Mouse (Mus musculus): ENCODE results near the gene Ubb.

The Ubb gene

DNA sequence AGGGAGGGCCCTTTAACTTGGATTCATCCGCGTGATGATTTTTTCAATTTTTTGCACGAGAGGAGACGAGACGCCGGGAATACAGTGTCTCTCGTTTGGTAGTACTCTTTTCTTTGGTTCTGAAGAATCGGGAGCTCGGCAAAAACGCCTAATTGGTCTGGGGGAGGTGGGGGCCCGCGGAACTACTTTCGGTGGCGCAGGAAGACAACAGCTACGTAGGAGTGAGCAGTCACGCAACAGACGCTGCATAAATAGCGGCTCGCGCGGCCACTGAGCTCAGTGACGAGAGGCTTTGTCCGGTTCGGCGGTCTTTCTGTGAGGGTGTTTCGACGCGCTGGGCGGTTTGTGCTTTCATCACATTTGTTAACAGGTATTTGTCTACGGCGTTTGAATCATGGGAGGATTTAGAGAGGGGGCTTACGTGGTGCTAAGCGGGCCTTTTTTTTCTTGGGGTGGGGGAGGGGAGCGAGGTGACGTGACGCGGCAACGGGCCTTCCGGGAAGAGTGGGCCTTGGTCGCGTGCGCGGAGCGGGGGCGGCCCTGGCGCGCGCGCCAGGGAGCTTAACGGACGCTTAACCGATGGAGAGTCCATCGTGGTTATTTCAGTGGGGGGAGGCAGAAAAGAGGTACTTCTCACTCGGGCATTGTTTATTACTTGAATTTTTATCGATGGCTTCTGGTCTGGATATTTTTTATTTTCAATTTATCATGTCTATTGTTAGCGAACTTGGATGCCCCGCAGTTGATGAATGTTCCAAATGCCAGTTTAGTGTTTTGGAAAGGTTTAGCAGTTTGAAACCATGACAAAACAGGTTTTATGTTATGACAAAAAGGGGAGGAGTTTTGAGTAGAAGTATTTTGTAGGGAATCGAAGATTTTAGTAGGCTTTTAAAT lies 502 bp downstream of the Ubb start:
- DNase-seq (ENCODE audit: low spot score): peak; percentile 79

DNA sequence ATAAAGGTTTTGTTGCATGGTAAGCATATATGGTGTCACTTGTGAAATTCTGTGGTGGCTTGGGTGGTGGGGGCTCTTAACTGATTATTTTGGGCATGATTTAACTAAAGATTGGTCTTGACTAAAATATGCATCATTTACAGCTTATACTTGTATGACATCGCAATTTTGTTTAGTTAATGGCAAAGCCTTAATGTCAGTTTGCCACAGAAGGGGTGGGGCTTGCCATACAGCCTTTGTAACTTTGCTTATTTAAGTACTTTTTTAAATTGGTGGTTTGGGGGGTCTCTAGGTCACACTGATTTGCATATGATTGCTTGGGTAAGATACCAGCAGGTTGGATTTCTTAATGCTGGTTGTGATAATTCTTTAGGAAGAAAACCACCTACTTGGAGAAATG lies 2.2 kb downstream of the Ubb start:
- DNase-seq (ENCODE audit: low spot score): no peak

DNA sequence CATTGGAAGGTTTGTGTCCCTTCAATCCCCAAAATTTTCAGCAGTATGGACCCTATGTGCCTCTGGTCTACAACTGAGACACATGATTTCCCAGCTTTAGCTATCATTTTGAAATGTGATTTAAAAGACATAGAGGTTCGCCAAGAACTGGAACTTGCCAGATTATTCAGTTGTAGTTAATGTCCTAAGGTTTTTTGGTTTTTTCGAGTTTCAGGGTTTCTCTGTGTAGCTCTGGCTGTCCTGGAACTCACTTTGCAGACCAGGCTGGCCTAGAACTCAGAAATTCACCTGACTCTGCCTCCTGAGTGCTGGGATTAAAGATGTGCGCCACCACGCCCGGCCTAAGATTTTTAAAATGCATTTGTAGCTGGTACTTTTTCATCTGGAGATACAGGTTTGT lies 2.7 kb downstream of the Ubb start:
- DNase-seq (ENCODE audit: low spot score): no peak

DNA sequence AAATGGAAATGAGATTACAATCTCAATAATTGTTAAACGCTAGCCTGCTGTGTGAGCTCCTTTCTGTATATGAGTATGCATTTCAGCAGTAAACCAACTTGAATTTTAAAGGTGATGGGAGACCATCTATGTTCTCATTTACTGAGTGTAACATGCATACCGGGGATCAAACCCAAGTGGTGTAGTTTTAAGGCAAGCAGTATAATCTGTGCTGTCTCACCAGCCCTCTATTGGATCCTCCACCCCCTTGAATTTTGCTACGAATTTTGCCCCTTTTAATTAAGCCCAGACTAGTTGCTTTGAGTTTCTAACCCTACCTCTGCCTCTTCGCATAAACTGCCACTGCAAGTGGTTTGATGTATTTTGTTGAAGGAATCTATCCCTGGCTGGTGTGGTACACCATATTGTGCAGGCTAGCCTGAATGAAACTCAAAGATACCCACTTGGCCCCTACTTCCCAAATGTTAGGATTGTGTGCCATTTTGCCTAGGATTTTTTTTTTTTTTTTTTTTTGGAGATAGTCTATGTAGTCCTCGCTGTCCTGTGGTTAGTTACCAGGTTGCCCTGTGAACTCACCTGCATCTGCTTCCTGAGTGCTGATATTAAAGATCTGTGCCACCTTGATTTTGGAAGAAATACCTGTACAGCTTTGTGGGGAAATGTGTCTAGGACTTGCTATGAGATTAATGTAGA lies 3.3 kb downstream of the Ubb start:
- DNase-seq (ENCODE audit: low spot score): no peak

DNA sequence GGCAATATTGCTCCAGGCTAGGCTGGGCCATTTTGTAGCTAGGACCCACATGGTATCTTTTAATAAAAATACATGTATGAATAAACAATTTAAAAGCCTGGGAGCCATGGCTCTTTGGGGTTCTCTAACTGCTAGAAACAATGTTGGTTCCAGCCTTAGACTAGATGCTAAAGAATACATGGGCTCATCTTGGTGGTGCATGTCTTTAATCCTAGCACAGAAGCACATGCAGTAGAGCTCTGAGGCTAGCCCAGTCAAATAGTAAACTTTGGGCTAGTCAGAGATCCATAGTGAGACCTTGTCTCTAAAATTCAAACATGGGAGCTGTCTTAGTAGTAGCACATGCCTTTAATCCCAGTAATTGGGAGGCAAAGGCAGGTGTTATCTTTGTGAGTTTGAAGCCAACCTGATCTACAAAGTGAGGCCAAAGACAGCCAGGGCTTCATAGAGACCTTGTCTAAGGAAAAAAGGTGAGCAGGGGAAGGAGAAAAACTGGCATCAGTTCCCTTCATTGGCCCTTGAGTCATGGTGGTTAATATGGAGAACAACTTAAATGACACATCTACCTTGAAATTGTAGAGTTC lies 4.1 kb downstream of the Ubb start:
- DNase-seq (ENCODE audit: low spot score): no peak

DNA sequence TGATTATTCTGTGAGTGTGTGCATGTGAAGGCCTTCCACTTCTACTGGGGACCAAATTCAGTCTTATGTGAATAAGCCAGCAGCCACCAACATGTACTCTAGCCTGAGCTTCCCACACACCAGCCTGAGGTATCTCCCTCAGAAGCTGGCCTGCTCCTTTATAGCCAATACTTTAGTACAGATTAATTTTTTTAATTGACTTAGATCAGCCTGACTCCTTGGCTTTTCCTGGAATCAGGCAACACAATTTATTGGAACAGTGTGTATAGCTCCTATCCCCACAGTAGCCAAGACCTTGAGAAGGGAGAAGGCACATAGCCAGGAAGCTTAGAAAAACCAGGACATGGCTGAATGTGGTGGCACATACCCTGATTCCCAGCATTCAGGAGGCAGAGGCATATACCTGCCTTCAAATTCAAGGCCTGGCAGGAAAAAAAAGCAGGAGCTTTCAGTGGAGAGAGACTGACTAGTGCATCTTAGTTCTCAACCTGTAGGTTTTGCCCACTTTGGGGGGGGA lies 5.0 kb downstream of the Ubb start:
- DNase-seq (ENCODE audit: low spot score): no peak

DNA sequence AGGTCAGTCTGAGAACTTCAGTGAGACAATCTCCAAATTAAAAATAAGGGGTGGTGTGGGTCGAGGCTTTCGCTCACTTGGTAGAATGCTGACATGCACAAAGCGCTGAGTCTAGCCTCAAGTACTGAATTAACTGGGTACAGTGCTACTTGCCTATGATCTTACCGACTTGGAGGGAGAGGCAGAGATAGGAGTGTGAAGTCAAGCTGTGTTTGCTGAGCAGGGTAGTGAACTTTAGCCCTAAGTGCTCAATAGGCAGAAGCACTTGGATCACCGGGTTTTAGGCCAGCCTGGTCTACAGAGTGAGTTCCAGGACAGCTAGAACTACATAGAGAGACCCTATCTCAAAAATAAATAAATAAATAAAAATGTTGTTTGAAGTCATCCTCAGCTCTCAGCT lies 6.2 kb downstream of the Ubb start:
- DNase-seq (ENCODE audit: low spot score): no peak

DNA sequence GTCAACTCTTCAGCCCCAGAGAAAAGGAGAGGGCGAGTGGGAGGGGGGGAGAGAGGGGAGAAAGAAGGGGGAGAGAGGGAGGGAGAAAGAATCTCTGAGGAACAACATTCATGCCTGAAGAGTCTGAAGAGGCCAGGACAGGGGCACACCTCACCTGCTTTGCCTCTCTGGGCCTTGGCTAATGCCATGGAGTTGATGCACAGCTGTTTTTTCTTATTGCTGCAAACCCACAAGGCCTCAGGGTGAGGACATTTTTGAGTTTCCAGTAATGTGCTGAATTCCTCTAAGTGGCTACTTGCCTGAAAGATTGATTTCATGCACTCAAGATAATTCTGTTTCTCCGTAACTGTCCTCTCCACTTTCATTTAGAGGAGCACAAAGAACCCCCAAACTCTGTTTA lies 7.2 kb downstream of the Ubb start:
- DNase-seq (ENCODE audit: low spot score): no peak

DNA sequence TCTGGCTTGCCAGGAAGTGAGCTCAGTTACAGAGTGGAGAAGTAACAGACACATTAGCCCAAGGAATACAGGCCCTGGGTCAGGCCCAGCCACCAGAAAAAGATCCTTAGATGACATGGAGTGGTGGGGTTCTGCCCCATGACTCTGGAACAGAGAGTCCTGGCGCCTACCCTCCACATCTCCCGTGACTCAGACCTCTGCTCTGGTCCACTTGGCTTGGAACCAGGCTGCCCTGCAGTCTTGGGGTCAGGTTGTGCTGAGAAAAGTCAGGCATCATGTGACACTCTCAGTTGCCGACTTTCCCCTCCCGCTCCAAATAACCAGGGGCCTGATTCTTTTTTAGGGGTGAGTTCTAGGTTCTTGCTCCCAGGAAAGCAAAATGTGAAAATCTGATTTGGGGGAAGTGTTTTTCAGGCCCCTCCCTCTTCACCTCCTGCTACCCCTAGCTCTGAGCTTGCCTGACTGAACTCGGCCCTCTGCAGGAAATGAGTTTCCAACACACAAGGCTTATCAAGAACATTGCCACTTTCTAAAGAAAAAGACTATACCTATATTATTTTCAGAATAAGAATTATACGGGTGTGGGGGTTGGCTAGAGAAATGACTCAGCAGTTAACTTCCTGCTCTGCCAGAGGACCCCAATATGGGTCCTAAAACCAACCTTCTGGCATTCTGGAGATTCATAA lies 8.1 kb downstream of the Ubb start:
- DNase-seq (ENCODE audit: low spot score): peak; percentile 50

DNA sequence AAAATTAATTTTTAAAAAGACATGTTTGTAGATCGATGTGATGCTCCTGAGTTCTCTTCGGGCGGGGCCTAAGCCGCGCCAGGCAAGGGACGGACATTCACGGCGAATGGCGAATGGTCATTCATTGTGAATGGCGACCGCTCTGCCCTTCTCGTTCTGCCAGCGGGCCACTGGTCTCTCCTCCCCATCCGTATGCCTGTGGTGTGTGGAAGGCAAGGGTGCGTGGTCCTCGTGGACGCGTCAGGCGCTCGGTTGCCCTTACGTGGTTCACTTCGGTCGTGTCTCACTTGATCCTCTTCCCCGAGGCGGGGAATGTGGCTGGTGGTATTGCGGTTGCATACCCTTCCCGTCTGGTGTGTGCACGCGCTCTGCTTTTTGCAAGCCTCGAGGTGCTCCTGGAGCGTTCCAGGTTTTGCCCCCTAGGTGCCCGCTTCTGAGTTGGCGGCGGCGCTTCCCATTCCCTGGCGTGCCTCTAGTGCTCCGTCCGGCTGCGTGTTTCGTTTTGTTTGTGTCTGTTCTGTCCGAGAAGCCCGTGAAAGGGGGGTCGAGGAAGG lies 9.6 kb downstream of the Ubb start:
- DNase-seq (ENCODE audit: low spot score): no peak

DNA sequence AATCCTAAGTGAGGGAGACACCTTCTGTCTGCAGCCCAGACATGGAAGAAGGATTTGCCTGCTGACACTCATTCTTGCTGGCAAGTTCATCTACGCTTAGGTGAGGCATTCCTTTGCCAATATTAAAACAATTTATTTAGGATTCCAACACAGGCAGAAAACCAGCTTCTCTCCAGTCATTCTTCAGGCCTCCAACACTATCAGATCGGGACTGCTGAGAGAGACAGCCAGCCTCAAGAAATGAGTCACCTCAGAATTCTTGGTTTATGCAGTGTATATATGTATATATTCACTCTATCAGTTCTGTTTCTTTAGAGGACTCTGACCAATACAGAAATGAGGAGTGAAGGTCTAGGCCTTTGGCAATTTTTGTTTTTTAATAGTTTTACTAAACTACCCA lies 12.6 kb downstream of the Ubb start:
- DNase-seq (ENCODE audit: low spot score): no peak

DNA sequence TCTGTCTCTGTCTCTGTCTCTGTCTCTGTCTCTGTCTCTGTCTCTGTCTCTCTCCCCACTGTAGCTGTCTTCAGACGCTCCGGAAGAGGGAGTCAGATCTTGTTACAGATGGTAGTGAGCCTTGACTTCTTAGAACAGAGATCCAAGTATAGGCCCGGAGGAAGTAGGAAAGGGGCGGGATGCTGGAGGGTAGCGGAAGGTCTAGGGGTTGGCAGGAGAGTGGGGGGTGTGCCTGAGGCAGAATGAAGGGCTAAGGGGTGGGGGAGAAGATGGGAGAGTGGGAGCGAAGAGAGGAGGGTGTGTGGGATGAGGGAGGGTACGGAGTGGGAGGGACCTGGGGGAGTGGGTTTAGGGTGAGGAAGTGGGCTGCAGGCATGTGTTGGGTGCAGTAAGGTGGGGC lies 14.8 kb downstream of the Ubb start:
- no peak for DNase-seq (ENCODE audit: low spot score)

DNA sequence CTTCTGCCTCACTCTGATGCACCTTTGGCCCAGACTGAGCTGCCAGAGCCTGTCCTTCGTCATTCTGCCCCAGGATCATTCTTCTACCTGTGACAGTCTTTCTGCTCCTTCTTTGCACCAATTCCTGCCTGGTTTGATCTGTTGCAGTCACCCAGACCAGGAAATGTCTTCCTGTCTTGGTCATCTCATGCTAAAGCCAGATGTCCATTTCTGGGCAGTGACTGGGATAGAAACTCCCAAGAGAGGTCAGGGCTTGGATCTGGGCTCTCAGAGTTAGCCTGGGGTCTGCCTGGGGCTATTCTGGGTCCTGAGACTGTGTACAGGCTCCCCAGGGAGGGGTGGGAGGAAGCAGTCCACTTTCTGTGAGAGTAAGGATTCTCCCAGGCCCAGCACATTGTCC lies 15.2 kb downstream of the Ubb start:
- no peak for DNase-seq (ENCODE audit: low spot score)

DNA sequence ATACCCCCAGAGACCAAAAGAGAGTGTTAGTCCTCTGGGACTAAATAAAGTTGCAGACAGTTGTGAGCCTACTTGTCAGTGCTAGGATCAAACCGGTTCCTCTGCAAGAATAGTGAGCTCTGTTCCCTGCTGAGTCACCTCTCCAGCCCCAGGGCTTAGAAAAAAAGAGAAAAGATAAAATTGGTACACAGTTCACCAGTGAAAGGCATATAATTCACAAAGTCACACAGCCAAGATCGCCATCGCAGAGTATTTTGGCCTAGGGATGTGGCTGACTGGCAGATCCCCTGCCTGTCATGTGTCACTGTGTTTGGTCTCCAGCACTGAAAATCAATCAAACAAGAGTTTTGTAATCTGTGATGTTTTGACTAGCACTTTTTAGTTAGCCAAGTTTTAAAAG lies 17.3 kb downstream of the Ubb start:
- no peak for DNase-seq (ENCODE audit: low spot score)

DNA sequence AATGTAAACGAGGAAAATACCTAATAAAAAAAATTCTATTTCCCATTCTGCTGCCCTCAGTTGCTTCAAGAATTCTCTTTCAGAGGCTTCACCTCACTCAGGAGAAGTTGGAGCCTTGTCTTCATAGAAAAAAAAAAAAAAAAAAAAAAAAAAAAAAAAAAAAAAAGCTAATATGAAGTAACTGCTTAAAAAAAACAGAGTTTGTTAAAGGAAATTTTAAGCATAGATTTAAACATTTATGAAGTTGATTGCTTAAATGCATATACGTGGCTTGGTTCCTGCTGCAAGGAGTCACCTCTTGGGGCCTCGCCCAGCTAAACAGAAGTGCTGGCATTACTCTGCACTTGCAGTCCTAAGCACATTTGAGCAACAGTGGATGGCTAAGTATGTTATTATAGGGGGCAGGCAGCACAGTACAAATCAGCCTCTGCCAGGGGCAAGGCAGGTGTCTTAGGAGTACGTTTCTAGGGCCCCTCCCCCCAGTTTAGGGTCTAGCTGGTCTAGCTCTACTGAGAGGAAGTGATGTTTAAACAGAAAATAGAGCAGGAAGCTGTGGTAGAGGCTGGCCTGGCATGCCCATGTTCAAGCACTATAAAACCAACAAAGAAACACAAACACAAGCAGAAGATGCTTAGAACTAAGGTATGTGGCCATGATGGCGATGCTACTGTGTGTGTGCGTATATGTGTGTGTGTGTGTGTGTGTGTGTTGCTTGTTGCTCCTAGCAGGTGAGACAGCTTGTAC lies 23.2 kb downstream of the Ubb start, which contains the start of gene Trpv2:
Gene Trpv2, plus strand, starts transcription at position 528 of the 744 bp plus-strand sequence.
- no peak for DNase-seq (ENCODE audit: low spot score)

DNA sequence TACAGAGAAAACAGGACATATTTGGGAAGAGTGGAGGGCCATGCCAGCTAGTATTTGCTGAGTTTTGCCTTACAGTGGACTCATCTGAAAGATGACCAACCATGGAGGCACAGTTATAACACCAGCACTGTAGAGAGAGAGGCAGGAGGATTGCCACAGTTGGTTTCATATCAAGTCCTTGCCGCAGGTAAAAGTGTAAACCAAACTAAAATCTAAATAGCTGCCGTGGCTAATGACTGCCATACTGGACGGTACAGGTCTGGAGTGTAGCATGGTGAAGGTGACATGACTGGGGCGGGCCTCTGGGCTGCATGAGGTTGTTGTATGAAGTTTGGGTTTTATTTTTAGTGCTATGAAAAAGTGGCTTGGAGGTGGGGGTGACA lies 23.7 kb downstream of the Ubb start:
- no peak for DNase-seq (ENCODE audit: low spot score)

DNA sequence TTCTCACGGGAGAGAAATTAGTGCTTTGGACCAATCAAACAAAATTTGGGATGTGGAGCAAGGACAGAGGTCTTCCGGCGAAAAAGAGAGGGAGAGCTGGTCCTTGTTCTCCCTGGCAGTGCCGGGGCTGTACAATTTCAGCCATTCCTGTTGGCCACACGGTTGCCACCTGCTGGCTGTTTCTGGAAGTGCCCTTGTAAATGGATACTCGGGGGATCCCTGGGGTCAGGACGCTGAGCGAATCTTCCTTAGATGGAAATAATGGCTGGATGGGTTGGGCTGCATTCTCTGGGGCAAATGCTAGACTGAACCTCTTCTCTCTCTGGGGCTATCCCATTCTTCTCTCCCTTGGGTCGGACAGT lies 24.3 kb downstream of the Ubb start:
- DNase-seq (ENCODE audit: low spot score): peak; percentile 57

DNA sequence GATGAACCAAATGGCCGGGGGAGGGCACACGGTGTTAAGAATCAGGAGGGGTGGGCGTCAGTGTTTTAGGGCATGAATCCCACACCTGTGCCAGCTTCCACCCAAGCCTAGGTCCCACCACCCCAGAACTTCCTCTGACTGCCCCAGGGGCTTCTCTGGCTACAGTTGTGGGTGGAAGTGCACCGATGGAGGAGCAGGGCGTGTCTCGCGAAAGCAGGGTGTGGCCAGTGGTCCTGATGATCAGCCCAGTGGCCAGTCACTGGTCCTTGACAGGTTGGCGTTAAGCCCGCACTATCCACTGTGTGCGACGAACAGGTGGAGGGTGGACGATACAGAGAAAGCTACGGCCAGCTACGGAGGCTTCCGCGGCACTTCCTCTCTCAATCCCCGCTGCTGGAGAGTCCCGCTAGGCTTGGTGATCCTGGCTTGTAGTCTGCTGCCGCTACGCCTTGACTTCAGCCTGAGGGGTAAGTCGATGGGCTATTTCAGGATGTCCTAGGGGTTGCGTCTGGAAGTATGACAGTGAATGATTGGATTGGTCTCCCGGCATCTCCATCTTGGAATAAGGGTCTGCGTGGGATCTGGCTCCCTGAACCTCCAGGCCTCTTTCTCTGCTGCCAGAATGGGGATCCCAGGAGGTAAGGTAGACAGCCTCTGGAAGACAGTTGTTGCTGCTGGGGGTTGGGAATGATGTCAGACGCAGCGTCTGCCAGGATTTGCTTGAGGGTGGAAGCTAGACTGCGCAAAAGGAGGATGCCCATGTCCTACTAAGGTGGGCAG lies 24.9 kb downstream of the Ubb start:
- DNase-seq (ENCODE audit: low spot score): no peak

DNA sequence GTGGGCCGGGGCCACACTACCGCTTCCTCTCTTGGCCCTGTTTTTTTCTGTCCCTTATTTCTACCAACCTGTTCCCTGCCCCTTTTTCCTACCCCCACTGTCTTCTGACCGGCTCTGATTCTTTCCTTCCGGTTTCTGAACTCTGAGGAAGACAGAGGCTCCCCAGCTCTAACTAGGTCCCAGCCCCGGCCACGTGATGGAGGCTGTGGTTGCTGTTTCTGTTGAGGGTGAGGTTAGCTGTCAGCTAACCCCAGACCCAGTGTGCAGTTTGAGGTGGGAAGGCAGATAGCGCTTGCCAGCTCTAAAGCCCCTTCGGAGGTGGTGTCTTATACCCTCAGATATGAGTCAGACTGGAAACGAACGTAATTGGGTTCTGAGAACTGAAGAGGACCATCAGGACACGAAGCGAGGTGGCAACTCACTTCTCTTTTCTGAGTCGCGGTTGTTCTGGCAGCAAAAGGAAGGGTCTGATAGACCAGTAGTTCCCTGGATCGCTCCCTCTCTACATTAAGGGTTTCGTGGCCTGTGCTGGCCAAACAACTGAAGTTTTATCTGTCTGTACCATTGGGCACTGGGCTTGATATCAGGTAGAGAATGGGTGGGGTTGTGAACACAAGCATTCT lies 25.7 kb downstream of the Ubb start:
- no peak for DNase-seq (ENCODE audit: low spot score)

DNA sequence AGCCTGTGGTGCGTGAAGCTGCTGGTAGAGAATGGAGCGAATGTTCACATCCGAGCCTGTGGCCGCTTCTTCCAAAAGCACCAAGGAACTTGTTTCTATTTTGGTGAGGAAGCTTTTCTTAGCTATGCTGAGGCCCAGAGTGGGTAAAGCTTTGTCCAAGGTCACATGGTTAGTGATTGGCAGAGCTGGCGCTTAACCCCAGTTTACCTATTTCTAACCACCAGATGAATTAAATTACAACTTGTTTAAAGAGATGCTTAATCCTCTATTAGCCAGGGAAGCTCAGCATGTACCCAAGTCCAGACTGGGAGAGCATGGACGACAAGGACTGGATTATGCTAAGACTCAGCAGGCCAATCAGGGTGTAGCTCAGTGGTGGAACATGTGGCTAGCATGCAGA lies 32.1 kb downstream of the Ubb start:
- DNase-seq (ENCODE audit: low spot score): no peak
